Mouse (Mus musculus) midbrain, embryonic 16.5 days (tissue): Measurements from ENCODE around the gene Celf2. TPM values are rescaled to one million over a fixed set of nuclear protein-coding genes. Genes with fewer than 3 reads are reported as not detected.
A peak's percentile ranks its signal among the peaks of the same experiment; 100 is the strongest.

ENCODE experiments used
- ATAC-seq: fragments of 200-750 bp; cut with Nextera tagmentation; 2 replicates; pipeline ENCODE4 v1.8.0; 2017; ENCODE audit warnings: moderate TSS enrichment
- H3K27ac ChIP-seq: fragments of 300-500 bp; sonication (generic); 2 replicates; pipeline ENCODE4 v1.5.1; 2014; ENCODE audit warnings: mild to moderate bottlenecking, low read length, mixed read lengths
- H3K27me3 ChIP-seq: fragments of 300-500 bp; sonication (generic); 2 replicates; pipeline ENCODE4 v1.6.1; 2014; ENCODE audit warnings: low read depth, low read length, mixed read lengths; ENCODE audit not compliant: control insufficient read depth, insufficient read depth
- H3K36me3 ChIP-seq: fragments of 300-500 bp; sonication (generic); 2 replicates; pipeline ENCODE4 v1.6.1; 2014; ENCODE audit warnings: mild to moderate bottlenecking, low read length, moderate library complexity, mixed read lengths; ENCODE audit not compliant: control insufficient read depth, insufficient read depth
- H3K4me1 ChIP-seq: fragments of 300-500 bp; sonication (generic); 2 replicates; pipeline ENCODE4 v1.6.1; 2014; ENCODE audit warnings: mild to moderate bottlenecking, low read length, mixed read lengths; ENCODE audit not compliant: control insufficient read depth, insufficient read depth
- H3K4me2 ChIP-seq: fragments of 300-500 bp; sonication (generic); 2 replicates; pipeline ENCODE4 v1.6.1; 2014; ENCODE audit warnings: mild to moderate bottlenecking, low read length, mixed read lengths
- H3K4me3 ChIP-seq: fragments of 300-500 bp; sonication (generic); 2 replicates; pipeline ENCODE4 v1.5.1; 2014; ENCODE audit warnings: low read depth, mild to moderate bottlenecking, low read length, moderate library complexity, mixed read lengths
- H3K9ac ChIP-seq: fragments of 300-500 bp; sonication (generic); 2 replicates; pipeline ENCODE4 v1.6.1; 2014; ENCODE audit warnings: low read depth, low read length, mixed read lengths
- H3K9me3 ChIP-seq: fragments of 300-500 bp; sonication (generic); replicated peaks from 2 replicates; pipeline ENCODE4 v1.6.1; 2014; ENCODE audit warnings: mild to moderate bottlenecking, low read length, mixed read lengths; ENCODE audit not compliant: control insufficient read depth, poor library complexity, severe bottlenecking
- WGBS: fragments of 180-500 bp; shearing (Covaris S2); extraction: QIAGEN DNeasy Blood & Tissue Kit; methylation state at CpG from one replicate; pipeline ENCODE4 v1.1.7; 2014; 5-methylcytosine and 5-hydroxymethylcytosine counted together
- polyA plus RNA-seq: library from polyadenylated mRNA; unstranded; fragments of >200 nt; fragmentation: Nextera tagmentation; extraction: Ambion mirVana; gene quantifications from 2 replicates; pipeline ENCODE4 v1.2.1, GENCODE M21; 2015

The Celf2 gene
- polyA plus RNA-seq, 1 experiment from 2014 or later, result 160 TPM

GRCm38 (mm10) chr2:6985706-6986105, 523.7 kb downstream of the Celf2 start:
- 59% methylated on average over 4 of the region's 4 CpGs for WGBS
- no peaks in the 10 kb centered on the region for H3K36me3 ChIP-seq
- H3K27ac ChIP-seq, result no peak overlapping the region
- no peak for ATAC-seq
- no peak overlapping the region for H3K9ac ChIP-seq
- H3K9me3 ChIP-seq, result no peaks in the 10 kb centered on the region
- H3K4me3 ChIP-seq, result no peak overlapping the region
- H3K4me2 ChIP-seq, result no peak overlapping the region
- no peaks in the 10 kb centered on the region for H3K27me3 ChIP-seq
- no peaks in the 10 kb centered on the region for H3K4me1 ChIP-seq

DNA sequence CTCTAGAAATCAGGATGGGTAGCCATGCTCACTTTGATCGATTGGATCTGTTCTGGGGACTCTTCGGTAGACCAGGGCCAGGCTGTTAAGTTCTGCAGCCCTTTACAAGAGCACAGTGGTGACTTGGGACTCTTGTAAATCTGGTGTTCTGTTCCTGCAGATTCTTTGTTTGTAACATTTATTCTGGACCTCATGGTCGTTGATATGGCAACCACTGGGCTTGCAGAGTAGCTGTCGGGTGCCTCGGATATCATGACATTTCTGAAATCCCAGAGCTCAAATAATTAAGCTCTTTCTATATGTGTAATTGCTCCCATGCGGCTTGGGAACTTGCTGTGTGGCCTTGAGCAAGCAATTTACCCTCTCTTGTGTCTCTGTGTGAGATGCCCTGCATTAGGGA, 525.5 kb downstream of the Celf2 start:
- no peak for ATAC-seq
- 56% methylated on average over 6 of the region's 6 CpGs for WGBS

DNA sequence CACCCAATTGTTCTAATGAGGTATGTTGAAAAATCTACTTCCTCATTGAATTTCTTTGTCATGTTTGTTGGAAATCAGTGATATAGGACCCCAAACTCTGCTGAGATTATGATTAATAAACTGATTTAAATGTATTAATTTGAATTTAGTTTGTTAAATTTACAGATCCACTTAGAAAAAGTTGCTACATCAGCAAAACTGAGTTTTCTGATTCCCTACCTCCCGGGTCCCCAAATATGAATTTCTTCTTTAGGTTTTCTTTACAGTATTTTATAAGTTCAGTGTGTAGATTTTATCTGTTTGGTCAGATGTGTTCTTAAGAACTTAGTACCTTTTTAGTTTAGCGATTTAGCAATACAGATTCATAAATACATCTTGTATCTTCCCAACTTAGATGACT, 533.1 kb downstream of the Celf2 start:
- ATAC-seq, result no peak
- 94% methylated on average over 2 of the region's 2 CpGs for WGBS
- Histone ChIP-seq H3K4me3 (no peak overlapping the region), H3K4me2 (no peak overlapping the region), H3K36me3 (no peaks in the 10 kb centered on the region), H3K9ac (no peak overlapping the region), H3K9me3 (no peaks in the 10 kb centered on the region), H3K4me1 (no peaks in the 10 kb centered on the region), H3K27me3 (no peaks in the 10 kb centered on the region), H3K27ac (no peak overlapping the region)

More for the DNA sequence above, 525.5 kb downstream of the Celf2 start:
- H3K27ac ChIP-seq, result no peak overlapping the region
- no peaks in the 10 kb centered on the region for H3K4me1 ChIP-seq
- H3K27me3 ChIP-seq, result no peaks in the 10 kb centered on the region
- H3K4me2 ChIP-seq, result no peak overlapping the region
- H3K36me3 ChIP-seq, result no peaks in the 10 kb centered on the region
- no peak overlapping the region for H3K9ac ChIP-seq
- H3K9me3 ChIP-seq, result no peaks in the 10 kb centered on the region
- H3K4me3 ChIP-seq, result no peak overlapping the region

- H3K4me3 ChIP-seq, result no peak overlapping the region
- no peak for ATAC-seq
- H3K36me3 ChIP-seq, result no peaks in the 10 kb centered on the region
- WGBS, result 58% methylated on average over 6 of the region's 6 CpGs
- no peak overlapping the region for H3K9ac ChIP-seq
- peaks cover 3% of the 10 kb centered on the region; the same call in 1 of the 2 replicates for H3K4me1 ChIP-seq
- H3K27me3 ChIP-seq, result no peaks in the 10 kb centered on the region
- 0 out of 2 replicates have a peak, but pooled peaks cover 2% of the 10 kb centered on the region for H3K9me3 ChIP-seq
- H3K4me2 ChIP-seq, result no peak overlapping the region
- no peak overlapping the region for H3K27ac ChIP-seq
Measured at GRCm38 (mm10) chr2:6969228-6969627, 540.1 kb downstream of the Celf2 start.

DNA sequence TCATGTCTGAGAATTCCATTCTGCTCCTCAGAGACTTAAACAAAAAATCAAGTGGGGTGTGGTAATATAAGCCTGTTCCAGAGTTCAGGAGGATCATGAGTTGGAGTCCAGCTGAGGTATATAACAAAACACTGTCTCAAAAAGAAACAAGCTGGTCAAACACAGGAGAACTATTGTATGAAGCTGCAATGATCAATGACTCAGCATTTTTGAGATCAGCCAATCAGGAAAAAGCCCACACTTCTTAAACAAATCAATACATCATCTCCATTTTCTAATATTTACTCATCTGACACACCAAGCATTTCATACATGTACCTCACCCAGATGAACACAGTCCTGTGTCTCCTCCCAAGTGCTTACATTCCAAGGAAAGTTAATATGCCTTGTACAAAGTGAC, 544.1 kb downstream of the Celf2 start:
- no peak overlapping the region for H3K9ac ChIP-seq
- no peaks in the 10 kb centered on the region for H3K27me3 ChIP-seq
- H3K27ac ChIP-seq, result no peak overlapping the region
- no peak overlapping the region for H3K4me2 ChIP-seq
- H3K36me3 ChIP-seq, result no peaks in the 10 kb centered on the region
- ATAC-seq, result no peak
- no peak overlapping the region for H3K4me3 ChIP-seq
- H3K4me1 ChIP-seq, result peaks cover 3% of the 10 kb centered on the region; the same call in 1 of the 2 replicates
- H3K9me3 ChIP-seq, result 0 out of 2 replicates have a peak, but pooled peaks cover 3% of the 10 kb centered on the region

- H3K4me1 ChIP-seq, result no peaks in the 10 kb centered on the region
- no peak for ATAC-seq
- H3K4me3 ChIP-seq, result no peak overlapping the region
- no peaks in the 10 kb centered on the region for H3K36me3 ChIP-seq
- no peak overlapping the region for H3K27ac ChIP-seq
- no peak overlapping the region for H3K4me2 ChIP-seq
- no peaks in the 10 kb centered on the region for H3K9me3 ChIP-seq
- H3K9ac ChIP-seq, result no peak overlapping the region
- WGBS, result 90% methylated on average over 4 of the region's 4 CpGs
- H3K27me3 ChIP-seq, result no peaks in the 10 kb centered on the region
Measured at GRCm38 (mm10) chr2:6950702-6951101, 558.7 kb downstream of the Celf2 start.

- ATAC-seq, result no peak
Measured at GRCm38 (mm10) chr2:6945638-6946415, 563.5 kb downstream of the Celf2 start.

DNA sequence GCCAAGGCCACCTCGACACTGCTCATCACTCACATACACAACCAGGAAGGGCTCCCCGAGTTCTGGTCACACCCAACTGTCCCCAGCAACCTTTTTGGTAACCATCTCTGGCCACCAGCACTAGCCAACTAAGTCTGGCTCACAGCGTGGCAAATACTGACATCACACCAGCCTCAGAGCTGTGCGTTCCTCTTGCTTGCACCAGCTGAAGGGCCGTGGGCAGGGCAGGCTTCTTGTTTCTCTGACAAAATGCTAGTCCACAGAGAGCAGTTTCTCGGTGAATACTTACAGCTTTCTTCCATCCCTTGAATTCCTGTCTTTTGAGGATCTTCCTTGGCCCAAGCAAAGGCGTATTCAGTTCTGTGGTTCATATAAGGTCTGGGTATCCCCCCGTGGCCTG, 565.7 kb downstream of the Celf2 start:
- Histone ChIP-seq H3K4me1 (0 out of 2 replicates have a peak, but pooled peaks cover 2% of the 10 kb centered on the region), H3K27me3 (no peaks in the 10 kb centered on the region), H3K9me3 (no peaks in the 10 kb centered on the region), H3K9ac (no peak overlapping the region), H3K4me2 (no peak overlapping the region), H3K4me3 (no peak overlapping the region), H3K27ac (no peak overlapping the region), H3K36me3 (no peaks in the 10 kb centered on the region)
- 82% methylated on average over 8 of the region's 8 CpGs for WGBS
- ATAC-seq, result no peak

More at GRCm38 (mm10) chr2:6945638-6946415, 563.5 kb downstream of the Celf2 start:
- H3K4me2 ChIP-seq, result no peak overlapping the region
- H3K36me3 ChIP-seq, result no peaks in the 10 kb centered on the region
- no peak overlapping the region for H3K4me3 ChIP-seq
- H3K27me3 ChIP-seq, result no peaks in the 10 kb centered on the region
- WGBS, result 83% methylated on average over 9 of the region's 9 CpGs
- H3K27ac ChIP-seq, result no peak overlapping the region
- H3K4me1 ChIP-seq, result 0 out of 2 replicates have a peak, but pooled peaks cover 2% of the 10 kb centered on the region
- H3K9me3 ChIP-seq, result no peaks in the 10 kb centered on the region
- no peak overlapping the region for H3K9ac ChIP-seq

DNA sequence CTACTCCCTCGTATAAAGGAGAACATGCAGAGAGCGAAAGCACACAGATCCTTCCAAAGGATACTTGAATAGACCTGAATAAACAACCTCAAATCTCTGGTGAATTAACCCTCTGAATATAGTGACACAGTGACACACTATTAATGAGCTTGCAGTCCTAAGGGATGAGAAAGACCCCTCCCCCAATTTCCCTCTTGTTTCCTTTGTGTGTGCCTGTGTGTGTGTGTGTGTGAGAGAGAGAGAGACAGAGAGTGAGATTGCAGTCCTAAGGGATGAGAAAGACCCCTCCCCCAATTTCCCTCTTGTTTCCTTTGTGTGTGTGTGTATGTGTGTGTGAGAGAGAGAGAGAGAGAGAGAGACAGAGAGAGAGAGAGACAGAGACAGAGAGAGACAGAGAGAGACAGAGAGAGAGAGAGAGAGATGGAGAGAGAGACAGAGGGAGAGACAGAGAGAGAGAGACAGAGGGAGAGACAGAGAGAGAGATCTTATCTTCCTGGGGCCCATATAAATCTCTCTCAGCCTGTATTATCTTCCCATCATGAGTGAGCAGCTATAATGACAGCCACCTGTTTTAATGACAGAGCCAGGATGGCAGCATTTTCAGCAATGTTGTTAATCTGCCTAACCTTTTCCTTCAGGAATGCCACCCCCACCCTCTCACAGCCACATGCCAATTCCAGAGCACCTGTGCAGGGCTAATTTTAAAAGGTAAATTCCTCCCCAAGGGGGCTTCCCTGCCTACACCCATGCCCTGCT, 566.5 kb downstream of the Celf2 start:
- Histone ChIP-seq H3K4me2 (no peak overlapping the region), H3K4me3 (no peak overlapping the region), H3K4me1 (0 out of 2 replicates have a peak, but pooled peaks cover 2% of the 10 kb centered on the region), H3K27ac (no peak overlapping the region), H3K27me3 (no peaks in the 10 kb centered on the region), H3K9ac (no peak overlapping the region), H3K9me3 (no peaks in the 10 kb centered on the region), H3K36me3 (no peaks in the 10 kb centered on the region)
- WGBS, result 49% methylated on average over 2 of the region's 2 CpGs
- peak; percentile 48; the same call in 1 of the 2 replicates for ATAC-seq
